Mouse (Mus musculus): ENCODE data around the gene Armt1.

DNA sequence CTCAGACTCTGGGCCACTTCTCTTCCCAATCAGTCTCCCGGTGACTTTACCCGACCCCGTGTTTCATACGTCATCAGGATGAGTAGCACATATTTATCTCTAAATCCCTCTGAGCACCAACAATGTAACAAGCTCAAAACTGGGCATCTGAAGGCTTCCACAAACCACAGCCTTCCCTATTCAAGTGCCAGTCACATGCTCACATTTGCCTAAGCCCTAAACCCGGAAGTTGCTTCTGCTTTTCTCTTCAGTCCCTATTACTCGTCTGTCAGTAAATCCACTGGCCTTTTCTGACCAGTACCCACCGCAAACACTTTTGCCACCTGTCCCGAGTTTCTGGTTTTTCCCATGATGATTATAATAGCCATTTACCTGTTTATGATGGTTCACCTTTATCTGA is 1.9 kb upstream of the Armt1 start:
- TF ChIP-seq CTCF (IDR thresholded peaks at IDR 0.05; ENCODE audit: extremely low read depth, insufficient read depth, low read length) (no peak), POLR2A (IDR thresholded peaks at IDR 0.05; ENCODE audit: extremely low read depth, insufficient read depth, low read length) (no peak)

Data from cortical plate, adult 2 months (tissue).